Mouse (Mus musculus) liver, adult 2 months (tissue): ENCODE data around the gene Ap2a1. TPM values are rescaled to one million over a fixed set of nuclear protein-coding genes. Genes with fewer than 3 reads are reported as not detected.

Experiments used
- DNase-seq: peaks from one replicate; pipeline ENCODE4 v3.0.0-alpha.2; 2011; ENCODE audit warnings: low read depth, low spot score; ENCODE audit errors: extremely low read depth
- H3K27ac ChIP-seq: fragments of 200-500 bp; replicated peaks from 2 replicates; pipeline ENCODE4 v1.5.1; 2012; ENCODE audit warnings: low read depth, mild to moderate bottlenecking, control low read depth, inconsistent platforms, low read length; ENCODE audit not compliant: insufficient read depth
- H3K27me3 ChIP-seq: fragments of 200-500 bp; 2 replicates; pipeline ENCODE4 v1.6.1; 2012; ENCODE audit warnings: mild to moderate bottlenecking, moderate library complexity, low read length, inconsistent platforms; ENCODE audit not compliant: control insufficient read depth, insufficient read depth
- H3K36me3 ChIP-seq: fragments of 200-500 bp; 2 replicates; pipeline ENCODE4 v1.6.1; 2012; ENCODE audit warnings: low read length, inconsistent platforms; ENCODE audit not compliant: control insufficient read depth, insufficient read depth
- H3K4me1 ChIP-seq: fragments of 200-500 bp; 2 replicates; pipeline ENCODE4 v1.6.1; 2011; ENCODE audit warnings: low read length; ENCODE audit not compliant: control insufficient read depth, insufficient read depth
- H3K4me3 ChIP-seq: fragments of 200-500 bp; 2 replicates; pipeline ENCODE4 v1.5.1; 2011; ENCODE audit warnings: low read depth, mild to moderate bottlenecking, control low read depth, low read length, moderate library complexity; ENCODE audit not compliant: insufficient read depth
- H3K79me2 ChIP-seq: fragments of 200-500 bp; 2 replicates; pipeline ENCODE4 v1.6.1; 2012; ENCODE audit warnings: inconsistent platforms, mild to moderate bottlenecking, low read length, moderate library complexity; ENCODE audit not compliant: control insufficient read depth, insufficient read depth
- H3K9ac ChIP-seq: fragments of 200-500 bp; 2 replicates; pipeline ENCODE4 v1.6.1; 2012; ENCODE audit warnings: low read depth, mild to moderate bottlenecking, control low read depth, inconsistent platforms, low read length
- CTCF ChIP-seq: fragments of 200-500 bp; IDR thresholded peaks from 2 replicates; pipeline ENCODE4 v1.5.1; 2011; ENCODE audit warnings: low read depth, low read length, control low read depth
- POLR2A ChIP-seq: fragments of 200-500 bp; IDR thresholded peaks from 2 replicates; pipeline ENCODE4 v1.6.1; 2011; ENCODE audit warnings: low read length, control low read depth; ENCODE audit not compliant: insufficient read depth; ENCODE audit errors: extremely low read depth
- whole genome bisulfite sequencing: fragments of 180-500 bp; shearing (Covaris S2); methylation state at CpG from one replicate; pipeline ENCODE4 v1.1.7; 2018; 5-methylcytosine and 5-hydroxymethylcytosine counted together
- polyA plus RNA-seq: library from polyadenylated mRNA; depleted of rRNA; stranded (reverse); fragments of >200 nt; gene quantifications from 2 replicates; pipeline ENCODE4 v1.2.3, GENCODE M21; 2012
- total RNA-seq: library from RNA; depleted of rRNA; stranded (reverse); fragments of >200 nt; gene quantifications from 2 replicates; pipeline ENCODE4 v1.2.3, GENCODE M21; 2014

The Ap2a1 gene
- total and polyA plus RNA-seq, 2 experiments: 14.5 to 38.2 TPM

- TF ChIP-seq POLR2A: no peak
- no peak for TF ChIP-seq CTCF
- peak overlapping the region; percentile 80 for H3K9ac ChIP-seq
- peaks cover 10% of the 10 kb centered on the region for H3K4me1 ChIP-seq
- DNase-seq: peak; percentile 51
- H3K4me3 ChIP-seq: peak overlapping the region; percentile 72
- peaks cover 18% of the 10 kb centered on the region for H3K79me2 ChIP-seq
- H3K27me3 ChIP-seq: no peaks in the 10 kb centered on the region
- WGBS: 9% methylated on average over 6 of the region's 6 CpGs
- H3K36me3 ChIP-seq: no peaks in the 10 kb centered on the region; the same call in 1 of the 2 replicates
- no peak overlapping the region; the same call in 1 of the 2 replicates for H3K27ac ChIP-seq
These were observed 37.7 kb downstream of the Ap2a1 start for GRCm38 (mm10) chr7:44891611-44892010.

- WGBS: 65% methylated on average over 4 of the region's 4 CpGs
- no peak overlapping the region for H3K4me3 ChIP-seq
- no peak for DNase-seq
- no peaks in the 10 kb centered on the region for H3K27me3 ChIP-seq
- H3K4me1 ChIP-seq: peaks cover 7% of the 10 kb centered on the region
- no peak overlapping the region for H3K27ac ChIP-seq
- no peak overlapping the region for H3K9ac ChIP-seq
- peaks cover 18% of the 10 kb centered on the region for H3K79me2 ChIP-seq
- H3K36me3 ChIP-seq: no peaks in the 10 kb centered on the region; the same call in 1 of the 2 replicates
- TF ChIP-seq CTCF: no peak
- no peak for TF ChIP-seq POLR2A
These were observed 38.6 kb downstream of the Ap2a1 start for GRCm38 (mm10) chr7:44890737-44891136.

- Histone ChIP-seq H3K27me3 (no peaks in the 10 kb centered on the region), H3K36me3 (no peaks in the 10 kb centered on the region; the same call in 1 of the 2 replicates), H3K4me3 (no peak overlapping the region), H3K9ac (no peak overlapping the region), H3K27ac (no peak overlapping the region), H3K79me2 (peaks cover 18% of the 10 kb centered on the region), H3K4me1 (peaks cover 7% of the 10 kb centered on the region)
- DNase-seq: no peak
- WGBS: 76% methylated on average over 7 of the region's 7 CpGs
- TF ChIP-seq POLR2A (no peak), CTCF (no peak)
These were observed 39.1 kb downstream of the Ap2a1 start for GRCm38 (mm10) chr7:44890180-44890579.

- Histone ChIP-seq H3K27me3 (no peaks in the 10 kb centered on the region), H3K36me3 (no peaks in the 10 kb centered on the region; the same call in 1 of the 2 replicates), H3K4me3 (no peak overlapping the region), H3K79me2 (peaks cover 18% of the 10 kb centered on the region), H3K9ac (no peak overlapping the region), H3K27ac (no peak overlapping the region), H3K4me1 (peaks cover 7% of the 10 kb centered on the region)
- 62% methylated on average over 13 of the region's 13 CpGs for WGBS
- DNase-seq: no peak
- TF ChIP-seq CTCF (no peak), POLR2A (no peak)
These were observed 40.8 kb downstream of the Ap2a1 start for GRCm38 (mm10) chr7:44888256-44889105.

DNA sequence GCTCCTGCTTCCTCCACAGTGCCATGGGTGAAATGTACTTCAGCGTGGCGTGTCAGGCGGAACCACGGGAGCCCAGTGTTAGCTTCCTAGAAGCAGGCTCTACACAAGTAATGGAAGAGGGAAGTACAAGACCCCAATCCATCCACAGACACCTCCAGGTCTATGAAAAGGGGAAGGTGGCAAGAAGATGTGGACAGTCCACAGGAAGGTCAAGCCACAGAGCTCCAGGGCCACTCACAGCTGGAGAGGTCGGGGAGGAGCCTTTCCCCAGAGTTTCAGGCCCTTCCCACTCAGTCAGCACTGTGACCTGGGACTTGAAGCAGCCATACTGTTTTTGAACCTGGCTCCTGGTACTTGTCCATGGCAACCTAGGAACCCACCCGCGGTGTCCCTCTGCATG, 42.3 kb downstream of the Ap2a1 start:
- WGBS: 93% methylated on average over 7 of the region's 7 CpGs
- Histone ChIP-seq H3K36me3 (peaks cover 3% of the 10 kb centered on the region), H3K9ac (no peak overlapping the region), H3K79me2 (peaks cover 16% of the 10 kb centered on the region), H3K27me3 (no peaks in the 10 kb centered on the region), H3K27ac (no peak overlapping the region), H3K4me3 (no peak overlapping the region), H3K4me1 (peaks cover 7% of the 10 kb centered on the region)
- no peak for DNase-seq
- no peak for TF ChIP-seq POLR2A
- no peak for TF ChIP-seq CTCF

- Histone ChIP-seq H3K9ac (no peak overlapping the region), H3K36me3 (peaks cover 5% of the 10 kb centered on the region)
- 96% methylated on average over 5 of the region's 5 CpGs for WGBS
These were observed 44.7 kb downstream of the Ap2a1 start for GRCm38 (mm10) chr7:44884637-44885036.

More at GRCm38 (mm10) chr7:44884637-44885036, 44.7 kb downstream of the Ap2a1 start:
- no peaks in the 10 kb centered on the region for H3K4me1 ChIP-seq
- H3K79me2 ChIP-seq: no peaks in the 10 kb centered on the region
- no peak overlapping the region for H3K27ac ChIP-seq
- no peak overlapping the region for H3K4me3 ChIP-seq
- DNase-seq: no peak
- no peaks in the 10 kb centered on the region for H3K27me3 ChIP-seq
- no peak for TF ChIP-seq POLR2A
- no peak for TF ChIP-seq CTCF
